Mouse (Mus musculus) neural tube, embryonic 12.5 days (tissue): ENCODE data around the gene Peli1. TPM values are rescaled to one million over a fixed set of nuclear protein-coding genes. Genes with fewer than 3 reads are reported as not detected.
"Not testable (repeated sequence)": the region's sequence is repeated elsewhere in the genome, so short reads cannot be mapped to it uniquely, and the experiment has no call there.

Source experiments
- ATAC-seq: fragments of 200-750 bp; cut with Nextera tagmentation; 2 replicates; pipeline ENCODE4 v1.8.0; 2017; ENCODE audit warnings: low read depth, mild to moderate bottlenecking, moderate TSS enrichment, moderate library complexity; ENCODE audit not compliant: low FRiP score
- H3K27ac ChIP-seq: fragments of 300-500 bp; sonication (generic); 2 replicates; pipeline ENCODE4 v1.5.1; 2016
- H3K27me3 ChIP-seq: fragments of 300-500 bp; sonication (generic); replicated peaks from 2 replicates; pipeline ENCODE4 v1.6.1; 2016; ENCODE audit warnings: mild to moderate bottlenecking
- H3K36me3 ChIP-seq: fragments of 300-500 bp; sonication (generic); 2 replicates; pipeline ENCODE4 v1.6.1; 2016; ENCODE audit warnings: mild to moderate bottlenecking
- H3K4me1 ChIP-seq: fragments of 300-500 bp; sonication (generic); 2 replicates; pipeline ENCODE4 v1.6.1; 2016
- H3K4me2 ChIP-seq: fragments of 300-500 bp; sonication (generic); replicated peaks from 2 replicates; pipeline ENCODE4 v1.6.1; 2016; ENCODE audit warnings: mild to moderate bottlenecking
- H3K4me3 ChIP-seq: fragments of 300-500 bp; sonication (generic); 2 replicates; pipeline ENCODE4 v1.5.1; 2016
- H3K9ac ChIP-seq: fragments of 300-500 bp; sonication (generic); 2 replicates; pipeline ENCODE4 v1.6.1; 2016; ENCODE audit warnings: mild to moderate bottlenecking
- H3K9me3 ChIP-seq: fragments of 300-500 bp; sonication (generic); 2 replicates; pipeline ENCODE4 v1.6.1; 2016; ENCODE audit warnings: mild to moderate bottlenecking
- WGBS: fragments of 180-500 bp; shearing (Covaris S2); methylation state at CpG from one replicate; pipeline ENCODE4 v1.1.7; 2016; 5-methylcytosine and 5-hydroxymethylcytosine counted together
- polyA plus RNA-seq: library from polyadenylated mRNA; unstranded; fragments of >200 nt; fragmentation: Nextera tagmentation; extraction: Ambion mirVana; gene quantifications from 2 replicates; pipeline ENCODE4 v1.2.1, GENCODE M21; 2016

Peli1 gene
- polyA plus RNA-seq, 1 experiment from 2014 or later, result 109 TPM

GRCm38 (mm10) chr11:21178998-21179645, 88.0 kb downstream of the Peli1 start:
- H3K27me3 ChIP-seq, result no peaks in the 10 kb centered on the region
- no peak overlapping the region for H3K9ac ChIP-seq
- H3K9me3 ChIP-seq, result no peaks in the 10 kb centered on the region
- ATAC-seq, result no peak
- WGBS, result 91% methylated on average over 8 of the region's 8 CpGs
- H3K27ac ChIP-seq, result no peak overlapping the region
- H3K4me1 ChIP-seq, result no peaks in the 10 kb centered on the region
- H3K36me3 ChIP-seq, result no peaks in the 10 kb centered on the region
- H3K4me3 ChIP-seq, result no peak overlapping the region
- H3K4me2 ChIP-seq, result no peak overlapping the region

GRCm38 (mm10) chr11:21179873-21180272, 88.8 kb downstream of the Peli1 start:
- WGBS, result 93% methylated on average over 8 of the region's 9 CpGs
- not testable (repeated sequence) for H3K27ac ChIP-seq, H3K27me3 ChIP-seq, H3K4me3 ChIP-seq, ATAC-seq, H3K36me3 ChIP-seq, H3K9me3 ChIP-seq, H3K4me1 ChIP-seq, H3K4me2 ChIP-seq, H3K9ac ChIP-seq

GRCm38 (mm10) chr11:21180650-21181049, 89.6 kb downstream of the Peli1 start:
- H3K9me3 ChIP-seq, result no peaks in the 10 kb centered on the region
- H3K36me3 ChIP-seq, result no peaks in the 10 kb centered on the region
- no peak overlapping the region for H3K4me2 ChIP-seq
- WGBS, result 78% methylated on average over 1 of the region's 1 CpGs
- no peak for ATAC-seq
- H3K4me1 ChIP-seq, result no peaks in the 10 kb centered on the region
- no peaks in the 10 kb centered on the region for H3K27me3 ChIP-seq
- H3K9ac ChIP-seq, result no peak overlapping the region
- no peak overlapping the region for H3K27ac ChIP-seq
- H3K4me3 ChIP-seq, result no peak overlapping the region

GRCm38 (mm10) chr11:21181616-21182015, 90.5 kb downstream of the Peli1 start:
- Histone ChIP-seq H3K27me3 (no peaks in the 10 kb centered on the region), H3K9ac (no peak overlapping the region), H3K4me1 (no peaks in the 10 kb centered on the region), H3K36me3 (no peaks in the 10 kb centered on the region), H3K9me3 (no peaks in the 10 kb centered on the region), H3K27ac (no peak overlapping the region), H3K4me3 (no peak overlapping the region), H3K4me2 (no peak overlapping the region)
- no peak for ATAC-seq
- 86% methylated on average over 2 of the region's 2 CpGs for WGBS

- ATAC-seq, result no peak
- 78% methylated on average over 1 of the region's 1 CpGs for WGBS
- H3K9me3 ChIP-seq, result no peaks in the 10 kb centered on the region
Measured at GRCm38 (mm10) chr11:21182709-21183108, 91.6 kb downstream of the Peli1 start.

GRCm38 (mm10) chr11:21191821-21192220, 100.7 kb downstream of the Peli1 start:
- not testable (repeated sequence) for ATAC-seq, H3K27me3 ChIP-seq, H3K4me1 ChIP-seq, H3K9me3 ChIP-seq, H3K9ac ChIP-seq, H3K4me2 ChIP-seq, H3K4me3 ChIP-seq, H3K36me3 ChIP-seq, H3K27ac ChIP-seq
- 88% methylated on average over 8 of the region's 8 CpGs for WGBS

More at GRCm38 (mm10) chr11:21182709-21183108, 91.6 kb downstream of the Peli1 start:
- Histone ChIP-seq H3K36me3 (no peaks in the 10 kb centered on the region), H3K4me2 (no peak overlapping the region), H3K4me3 (no peak overlapping the region), H3K4me1 (no peaks in the 10 kb centered on the region), H3K27ac (no peak overlapping the region), H3K9ac (no peak overlapping the region), H3K27me3 (no peaks in the 10 kb centered on the region)

- no peaks in the 10 kb centered on the region for H3K36me3 ChIP-seq
- H3K27me3 ChIP-seq, result no peaks in the 10 kb centered on the region
- H3K4me2 ChIP-seq, result no peak overlapping the region
- H3K27ac ChIP-seq, result no peak overlapping the region
- no peak for ATAC-seq
- no peaks in the 10 kb centered on the region for H3K9me3 ChIP-seq
- H3K9ac ChIP-seq, result no peak overlapping the region
- no peak overlapping the region for H3K4me3 ChIP-seq
- H3K4me1 ChIP-seq, result no peaks in the 10 kb centered on the region
- WGBS, result 96% methylated on average over 3 of the region's 3 CpGs
Measured at GRCm38 (mm10) chr11:21194851-21195250, 103.8 kb downstream of the Peli1 start.

Other genes with a start within 250 kb of the Peli1 start
- gene Vps54, start 148.0 kb downstream of the Peli1 start, polyA plus RNA-seq, result 16.6 and 17.1 TPM in 2 replicates